Mouse (Mus musculus) frontal cortex, postnatal 25 days (tissue): ENCODE data around the gene Terf2.

Source experiments
- DNase-seq, 2 experiments: peaks; one replicate each; pipeline ENCODE4 v3.0.0; 2022; ENCODE audit warnings: low spot score in 2 of 2

Gene Terf2

DNA sequence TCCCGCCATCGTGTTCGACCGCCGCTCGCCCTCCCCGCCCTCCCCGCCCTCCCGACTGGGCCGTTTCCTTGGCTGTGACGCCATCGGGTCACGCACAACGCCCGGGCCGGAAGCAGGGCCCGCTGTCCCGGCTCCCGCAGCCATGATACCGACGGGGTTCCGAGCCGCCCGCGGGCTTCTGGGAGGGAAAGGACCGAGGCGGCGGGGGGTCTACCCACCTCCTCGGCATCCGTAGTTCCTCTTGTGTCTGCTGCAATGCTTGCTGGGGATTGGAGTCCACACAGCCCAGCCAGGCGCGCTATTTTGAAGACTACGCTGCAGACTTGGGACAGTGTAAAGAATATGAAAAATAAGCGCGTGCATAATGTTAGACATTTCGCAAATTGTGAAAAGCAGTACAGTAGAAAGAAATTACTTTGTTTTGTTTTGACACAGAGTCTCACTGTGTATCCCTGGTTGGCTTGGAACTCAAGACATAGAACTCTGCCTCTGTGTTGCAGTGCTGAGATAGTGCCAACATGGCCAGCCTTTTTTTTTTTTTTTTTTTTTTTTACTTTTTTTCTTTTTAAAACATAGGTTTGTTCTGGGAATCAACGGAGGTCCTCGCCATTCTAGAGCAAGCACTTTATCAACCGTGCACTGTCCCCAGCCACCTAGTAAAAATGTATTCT is at the start of gene Terf2:
Gene Terf2, minus strand, starts transcription at position 182 of the 671 bp plus-strand sequence.
- DNase-seq: peak; percentile 83 to 88

DNA sequence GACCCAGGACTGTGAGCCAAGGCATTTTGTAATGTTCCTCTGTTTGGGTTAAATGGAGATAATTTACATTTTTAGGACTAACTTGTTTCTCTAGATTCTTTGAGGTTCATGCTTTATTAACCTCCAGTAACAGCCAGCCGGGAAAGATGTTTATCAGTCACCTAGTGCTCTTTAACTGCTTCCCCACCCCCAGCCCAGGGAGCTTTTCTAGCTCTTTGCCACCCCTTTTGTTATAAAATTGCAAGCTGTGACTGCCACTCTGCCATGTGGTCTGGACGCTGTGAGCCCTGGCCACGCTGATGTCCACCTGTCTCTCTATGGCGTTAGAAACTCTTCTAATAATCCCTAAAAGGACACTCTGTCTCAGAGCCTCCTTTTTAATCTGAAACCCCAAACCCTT is 47.2 kb upstream of the Terf2 start:
- DNase-seq: no peak

- no peak for DNase-seq
Measured at GRCm38 (mm10) chr8:107142539-107142938, 46.2 kb upstream of the Terf2 start.

DNA sequence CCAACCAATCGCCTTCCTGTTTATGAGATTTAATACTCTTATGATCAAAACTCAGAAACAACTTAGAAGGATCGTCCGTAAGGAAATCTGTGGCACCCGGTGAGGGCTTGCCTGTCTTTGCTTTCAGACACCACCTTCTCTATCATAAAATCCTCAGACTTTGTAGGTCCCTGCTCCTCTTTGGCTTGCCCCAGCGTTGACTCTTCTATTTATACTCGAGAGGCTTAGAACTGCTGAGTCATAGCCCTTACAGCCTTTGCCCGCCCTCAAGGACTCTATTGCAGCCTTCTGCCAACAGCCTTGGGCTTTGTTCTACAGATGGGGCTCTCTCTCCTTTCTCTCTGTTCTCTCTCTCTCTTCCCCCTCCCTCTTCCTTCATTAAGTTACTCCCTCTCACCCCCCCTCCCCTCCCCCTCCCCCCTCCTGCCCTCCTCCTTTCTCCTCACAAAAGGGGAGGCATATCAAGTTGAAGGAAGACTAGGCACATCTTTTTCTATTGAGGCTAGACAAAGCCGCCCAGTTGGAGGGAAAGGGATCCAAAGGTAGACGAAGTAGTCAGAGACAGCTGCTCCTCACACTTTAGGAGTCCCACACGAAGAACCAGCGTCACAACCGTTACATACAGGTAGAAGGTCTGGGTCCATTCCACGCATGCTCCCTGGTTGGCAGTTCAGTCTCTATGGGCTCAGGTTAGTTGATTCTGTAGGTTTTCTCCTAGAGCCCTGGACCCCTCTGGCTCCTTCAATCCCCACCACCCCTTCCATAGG is 43.5 kb upstream of the Terf2 start:
- no peak for DNase-seq

DNA sequence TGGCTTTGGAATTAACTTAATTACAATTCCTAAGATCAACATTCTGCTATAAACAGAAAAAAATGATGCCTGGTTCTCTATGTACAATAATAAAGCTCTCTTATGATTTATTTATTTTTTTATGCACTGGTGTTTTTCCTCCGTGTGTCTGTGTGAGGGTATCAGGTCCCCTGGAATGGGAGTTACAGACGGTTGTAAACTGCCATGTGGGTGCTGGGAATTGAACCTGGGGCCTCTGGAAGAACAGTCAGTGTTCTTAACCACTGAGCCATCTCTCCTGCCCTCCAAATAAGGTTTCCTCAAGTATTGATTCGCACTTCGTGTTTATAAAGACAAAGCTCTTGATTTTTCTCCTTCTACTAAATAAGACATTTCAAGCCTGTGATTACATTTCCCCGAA is 42.0 kb upstream of the Terf2 start:
- no peak for DNase-seq

DNA sequence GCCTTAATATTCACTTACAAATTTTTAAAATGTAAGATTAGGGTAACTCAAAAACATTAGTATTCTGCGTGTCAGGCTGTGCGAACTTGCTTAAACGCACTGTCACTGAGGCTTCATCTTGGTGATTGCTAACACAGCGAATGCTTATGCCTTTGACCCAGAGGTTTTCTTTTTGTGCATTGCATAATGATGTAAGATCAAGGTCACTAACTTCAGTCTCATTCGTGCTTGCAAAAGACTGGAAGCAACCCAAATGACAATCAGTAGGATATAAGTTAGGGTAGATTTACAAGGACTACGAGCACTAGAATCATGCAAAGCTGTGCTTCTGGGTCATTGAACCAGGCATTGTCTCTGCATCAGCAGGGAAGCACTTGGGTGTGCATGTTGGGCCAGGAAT is 41.2 kb upstream of the Terf2 start:
- DNase-seq: no peak

DNA sequence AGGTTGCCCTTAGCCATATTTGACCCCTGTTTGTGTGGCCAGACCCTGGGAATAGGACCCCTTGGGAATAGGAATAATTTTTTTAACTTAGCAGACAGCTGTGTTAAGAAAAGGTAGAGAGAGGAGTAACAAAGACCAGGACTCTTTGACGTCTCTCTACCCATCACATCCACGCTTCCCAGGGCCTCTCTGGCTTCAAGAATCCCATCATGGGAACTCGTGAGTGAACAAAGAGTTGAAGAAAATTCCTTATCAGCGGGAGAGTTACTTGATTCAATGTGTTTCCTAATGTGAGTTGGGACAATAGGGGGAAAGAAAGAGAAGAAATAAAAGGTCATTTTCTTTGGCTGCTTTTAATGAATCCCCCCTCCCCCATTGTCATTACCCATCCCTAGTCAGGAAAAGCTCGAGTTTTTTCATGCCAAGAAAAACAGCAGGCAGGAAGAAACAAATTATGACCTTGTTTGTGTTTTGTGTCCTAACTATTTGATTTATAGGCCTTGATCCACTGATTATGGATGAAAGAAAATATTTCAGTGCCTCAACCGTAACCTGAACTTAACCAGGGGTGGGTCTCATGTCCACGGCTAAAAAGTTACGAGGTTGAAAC is 39.8 kb upstream of the Terf2 start:
- no peak for DNase-seq

DNA sequence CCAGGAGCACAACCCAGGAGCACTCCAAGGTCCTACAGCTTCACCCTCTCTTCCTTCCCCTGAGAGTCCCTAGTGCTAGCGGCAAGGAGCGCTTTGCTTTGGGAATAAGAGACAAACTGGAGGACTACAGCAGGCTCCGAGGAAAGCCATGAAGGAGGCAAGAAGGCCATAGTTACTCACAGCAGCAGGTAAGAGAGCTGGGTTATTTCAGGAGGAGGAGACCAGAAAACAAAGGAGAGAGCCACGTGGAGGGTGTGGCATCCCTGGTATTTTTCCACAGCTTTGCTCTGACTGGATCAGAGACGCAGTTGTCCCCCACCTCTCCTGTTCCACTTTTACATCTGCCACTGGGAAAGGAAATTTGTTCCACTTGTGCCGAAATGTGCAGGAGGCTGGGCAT is 37.5 kb upstream of the Terf2 start:
- no peak for DNase-seq

DNA sequence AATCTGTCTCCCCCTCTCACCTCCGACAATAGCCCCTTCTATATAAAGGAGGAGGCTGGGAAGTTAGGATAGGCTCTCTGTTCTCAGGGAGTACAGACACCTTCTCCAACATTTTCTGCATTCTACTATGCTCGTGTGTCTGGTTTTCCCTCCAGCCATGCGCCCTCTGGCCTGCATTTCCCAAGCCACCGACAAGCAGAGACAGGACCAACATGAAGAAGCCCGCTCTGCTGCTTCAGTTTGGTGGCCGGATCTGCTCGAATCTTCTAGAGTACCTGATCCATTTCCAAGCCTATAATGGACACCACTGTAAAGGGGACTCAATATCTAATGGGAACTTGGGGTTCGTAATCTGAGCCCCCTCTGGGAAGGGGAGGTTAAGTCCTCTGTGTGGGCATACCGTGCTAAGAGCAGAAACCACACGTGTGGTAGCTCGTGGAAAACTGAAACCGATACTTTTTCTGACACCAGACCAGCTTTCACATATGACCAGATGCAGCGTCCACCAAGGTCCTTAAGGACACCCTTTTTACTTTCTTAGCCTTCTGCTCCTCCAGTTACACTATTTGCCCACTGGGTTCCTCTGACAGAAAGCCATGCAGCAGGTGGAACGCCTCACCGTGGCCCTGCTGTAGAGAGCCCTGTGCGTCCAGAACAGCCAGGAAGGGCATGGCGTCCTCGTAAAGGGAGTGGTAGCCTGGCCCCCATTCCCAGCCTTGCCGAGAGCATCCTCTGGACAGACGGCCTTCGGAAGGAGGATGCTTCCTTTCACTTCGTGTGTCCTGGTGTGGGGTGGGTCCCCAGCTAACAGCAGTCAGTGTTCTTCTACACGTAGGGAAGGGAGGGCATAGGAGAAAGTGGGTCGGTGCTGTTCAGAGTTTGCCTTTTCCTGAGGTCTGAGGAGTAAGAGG is 36.5 kb upstream of the Terf2 start:
- DNase-seq: no peak

DNA sequence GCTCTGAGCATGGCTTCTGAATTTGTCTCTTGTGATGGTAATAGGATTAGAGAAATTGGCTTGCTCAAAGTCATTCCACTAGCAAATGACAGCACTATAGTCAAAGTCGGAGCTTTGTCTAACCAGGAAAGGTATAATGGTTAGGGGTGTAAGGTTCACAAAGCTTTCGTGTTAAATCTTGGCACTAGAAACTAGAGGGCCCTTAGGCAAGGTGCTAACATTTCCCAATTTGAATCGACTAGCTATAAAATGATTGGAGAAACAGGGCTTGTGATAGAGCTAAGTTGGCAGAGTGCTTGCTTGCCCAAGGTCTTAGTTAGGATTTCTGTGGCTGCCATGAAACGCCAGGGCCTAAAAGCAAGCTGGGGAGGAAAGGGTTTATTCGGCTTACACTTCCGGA is 33.7 kb upstream of the Terf2 start:
- no peak for DNase-seq

DNA sequence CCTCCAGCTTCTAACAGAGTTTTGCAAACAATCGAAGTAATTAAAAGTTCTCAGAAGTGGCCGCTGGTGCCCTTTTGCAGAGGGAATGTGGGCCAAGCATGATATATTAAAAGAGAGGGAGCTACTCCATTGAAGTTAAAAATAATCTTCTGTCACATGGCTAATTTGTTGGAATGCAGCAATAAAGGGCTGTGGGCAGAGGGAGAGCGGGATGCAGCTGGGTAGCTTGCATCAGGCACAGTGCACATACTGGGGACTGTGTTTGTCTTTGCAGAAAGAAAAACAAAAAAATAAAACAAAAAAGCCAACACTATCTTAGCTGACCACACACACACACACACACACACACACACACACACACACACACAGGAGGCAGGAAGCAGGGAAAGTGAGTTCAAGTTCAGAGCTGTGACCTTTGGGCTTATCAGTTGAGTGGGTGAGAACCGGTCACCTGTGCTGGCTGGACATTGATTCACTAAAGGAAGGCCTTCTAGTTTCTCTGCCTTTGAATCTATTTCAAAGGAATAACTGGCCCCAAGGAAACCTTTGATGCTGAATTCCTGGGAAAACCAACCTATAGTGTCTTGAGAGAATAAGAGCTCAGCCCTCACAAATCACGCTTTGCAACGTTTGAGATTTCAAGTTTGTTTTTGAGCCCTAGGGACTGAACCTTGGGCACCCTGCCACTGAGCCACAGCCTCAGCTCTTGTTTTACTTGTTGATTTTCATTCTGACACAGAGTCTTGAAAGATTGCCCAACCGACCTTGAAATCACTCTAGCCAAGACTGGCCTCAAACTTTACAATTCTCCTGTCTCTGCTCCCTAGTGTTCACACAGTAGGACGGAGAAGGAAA is 33.1 kb upstream of the Terf2 start:
- DNase-seq: no peak

- DNase-seq: no peak
Measured at GRCm38 (mm10) chr8:107124343-107124742, 28.0 kb upstream of the Terf2 start.

- no peak for DNase-seq
Measured at GRCm38 (mm10) chr8:107123063-107123614, 26.8 kb upstream of the Terf2 start.

DNA sequence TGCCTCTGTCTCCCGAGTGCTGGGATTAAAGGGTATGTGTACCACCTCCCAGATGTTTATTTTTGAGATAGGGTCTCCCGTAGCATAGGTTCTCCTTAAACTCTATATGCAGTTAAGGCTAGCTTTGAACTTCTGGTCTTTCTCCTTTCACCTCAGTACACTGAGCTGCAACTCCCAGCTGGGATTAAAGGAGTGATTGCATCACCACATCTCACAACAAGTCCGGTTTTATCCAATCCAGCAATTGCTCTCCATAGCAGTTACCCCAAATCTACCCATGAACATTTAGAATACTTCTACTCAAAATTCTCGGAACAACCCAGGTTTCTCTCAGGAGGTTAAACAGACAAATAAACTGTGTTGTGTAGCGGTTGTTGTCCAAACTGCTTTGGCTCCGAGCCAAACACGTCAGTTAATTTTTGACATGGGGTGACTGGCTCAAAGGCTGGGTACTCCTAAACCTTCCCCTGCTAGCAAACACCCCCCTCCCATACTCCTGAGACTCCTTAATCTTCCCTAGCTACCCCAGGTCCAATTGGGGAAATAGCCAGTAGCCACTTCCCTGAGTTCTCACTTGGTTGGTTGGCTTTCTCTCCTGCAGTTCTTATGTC is 25.4 kb upstream of the Terf2 start:
- DNase-seq: no peak

DNA sequence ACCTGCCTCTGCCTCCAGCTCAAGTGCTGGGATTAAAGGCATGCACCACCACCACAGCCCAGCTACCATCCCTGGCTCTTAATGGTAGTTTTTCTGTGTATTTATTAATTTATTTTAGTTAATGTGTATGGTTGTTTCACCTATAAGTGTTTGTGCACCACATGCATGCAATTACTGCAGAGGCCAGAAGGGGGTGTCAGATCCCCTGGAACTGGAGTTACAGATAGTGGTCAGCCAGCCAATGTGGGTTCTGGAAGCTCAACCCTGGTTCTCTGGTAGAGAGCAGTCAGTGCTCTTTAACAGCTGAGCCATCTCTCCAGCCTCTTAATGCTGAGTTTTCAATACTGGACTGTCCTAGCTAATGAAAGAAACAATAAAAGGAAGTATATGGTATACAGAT is 24.5 kb upstream of the Terf2 start:
- no peak for DNase-seq

DNA sequence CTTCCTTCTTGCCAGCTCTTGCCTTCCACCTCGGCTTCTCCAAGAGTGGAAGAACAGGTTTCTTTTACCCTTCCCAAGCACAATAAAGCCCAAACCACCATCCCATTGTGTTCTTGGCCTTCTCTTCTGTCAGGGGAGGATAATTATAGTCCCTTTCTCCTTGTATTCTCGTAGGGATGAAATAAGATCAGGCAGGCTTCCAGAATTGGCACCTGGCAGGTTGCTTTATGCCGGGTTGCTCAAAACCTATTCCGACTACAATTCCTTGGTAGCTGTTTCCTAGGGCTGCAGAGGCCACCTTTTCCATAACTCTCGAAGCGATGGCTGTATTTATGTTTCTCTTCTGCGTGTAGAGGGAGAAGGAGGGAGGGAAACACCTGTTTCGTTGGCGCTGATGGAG is 23.1 kb upstream of the Terf2 start:
- no peak for DNase-seq

GRCm38 (mm10) chr8:107118803-107119233 is 22.5 kb upstream of the Terf2 start:
- no peak for DNase-seq

DNA sequence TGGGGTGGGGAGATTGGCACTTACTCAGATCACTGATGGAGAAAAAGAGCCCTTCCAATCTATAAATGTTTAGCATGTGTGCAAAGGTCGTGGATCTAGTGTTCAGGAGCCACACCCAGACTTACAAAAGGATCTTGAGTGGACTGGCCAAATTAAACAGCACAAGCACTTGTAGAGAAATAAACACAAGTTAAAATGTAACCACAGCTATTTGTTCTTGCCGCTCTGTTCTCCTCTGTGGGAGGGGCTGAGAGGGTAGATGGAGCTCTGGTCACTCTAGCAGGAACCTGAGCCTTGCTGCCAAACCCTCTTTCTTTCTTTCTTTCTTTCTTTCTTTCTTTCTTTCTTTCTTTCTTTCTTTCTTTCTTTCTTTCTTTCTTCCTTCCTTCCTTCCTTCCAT is 20.7 kb upstream of the Terf2 start:
- no peak for DNase-seq

- DNase-seq: peak; percentile 65 to 71
Measured at GRCm38 (mm10) chr8:107116023-107116422, 19.7 kb upstream of the Terf2 start.

DNA sequence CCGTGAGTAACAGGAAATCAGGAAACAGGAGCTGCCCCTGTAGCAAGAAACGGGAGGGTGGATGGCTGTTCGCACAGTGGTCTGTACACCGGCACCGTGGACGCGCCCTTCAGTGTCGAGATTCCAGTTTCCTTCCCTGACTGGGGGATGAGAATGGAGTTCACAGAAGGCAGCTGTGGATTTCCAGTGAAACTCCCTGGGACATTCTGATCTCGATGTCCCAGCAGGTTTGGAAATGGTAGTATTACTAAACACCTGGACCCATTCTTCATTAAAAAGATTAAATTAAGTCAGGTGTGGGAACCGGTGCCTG is 18.6 kb upstream of the Terf2 start:
- DNase-seq: no peak
